Mouse (Mus musculus) limb, embryonic 12.5 days (tissue): ENCODE measurements at regions not wholly inside any gene's neighbourhood (a gene's known extent, or its start where the extent isn't known, plus 50 kb on each side); places are given as distances from the start of the nearest gene placed in this dataset.

Source experiments
- ATAC-seq: fragments of 200-750 bp; cut with Nextera tagmentation; 2 replicates; pipeline ENCODE4 v1.8.0; 2017; ENCODE audit warnings: low read depth, moderate TSS enrichment; ENCODE audit not compliant: insufficient number of reproducible peaks, insufficient read depth, low FRiP score, low TSS enrichment
- H3K27ac ChIP-seq: fragments of 300-500 bp; sonication (generic); 2 replicates; pipeline ENCODE4 v1.5.1; 2016; ENCODE audit warnings: mild to moderate bottlenecking, moderate library complexity
- H3K27me3 ChIP-seq: fragments of 300-500 bp; sonication (generic); 2 replicates; pipeline ENCODE4 v1.6.1; 2016; ENCODE audit warnings: mild to moderate bottlenecking, moderate library complexity
- H3K36me3 ChIP-seq: fragments of 300-500 bp; sonication (generic); 2 replicates; pipeline ENCODE4 v1.6.1; 2016; ENCODE audit warnings: mild to moderate bottlenecking, moderate library complexity
- H3K4me1 ChIP-seq: fragments of 300-500 bp; sonication (generic); replicated peaks from 2 replicates; pipeline ENCODE4 v1.6.1; 2016
- H3K4me2 ChIP-seq: fragments of 300-500 bp; sonication (generic); 2 replicates; pipeline ENCODE4 v1.6.1; 2016; ENCODE audit warnings: mild to moderate bottlenecking, moderate library complexity
- H3K4me3 ChIP-seq: fragments of 300-500 bp; sonication (generic); replicated peaks from 2 replicates; pipeline ENCODE4 v1.5.1; 2016; ENCODE audit warnings: mild to moderate bottlenecking
- H3K9ac ChIP-seq: fragments of 300-500 bp; sonication (generic); replicated peaks from 2 replicates; pipeline ENCODE4 v1.6.1; 2016; ENCODE audit warnings: mild to moderate bottlenecking, moderate library complexity
- H3K9me3 ChIP-seq: fragments of 300-500 bp; sonication (generic); 2 replicates; pipeline ENCODE4 v1.6.1; 2016; ENCODE audit warnings: mild to moderate bottlenecking, moderate library complexity
- WGBS: fragments of 180-500 bp; shearing (Covaris S2); methylation state at CpG from one replicate; pipeline ENCODE4 v1.1.7; 2016; 5-methylcytosine and 5-hydroxymethylcytosine counted together

GRCm38 (mm10) chr13:44061286-44061685 lies 276.7 kb downstream of the Cd83 start:
- 90% methylated on average over 4 of the region's 4 CpGs for WGBS
- Histone ChIP-seq H3K4me2 (no peak overlapping the region), H3K27me3 (no peaks in the 10 kb centered on the region), H3K4me3 (no peak overlapping the region), H3K9ac (no peak overlapping the region), H3K4me1 (peaks cover 19% of the 10 kb centered on the region), H3K9me3 (no peaks in the 10 kb centered on the region), H3K27ac (no peak overlapping the region), H3K36me3 (no peaks in the 10 kb centered on the region)
- ATAC-seq, result no peak

GRCm38 (mm10) chr13:44061721-44062300 lies 277.2 kb downstream of the Cd83 start:
- no peak overlapping the region for H3K27ac ChIP-seq

DNA sequence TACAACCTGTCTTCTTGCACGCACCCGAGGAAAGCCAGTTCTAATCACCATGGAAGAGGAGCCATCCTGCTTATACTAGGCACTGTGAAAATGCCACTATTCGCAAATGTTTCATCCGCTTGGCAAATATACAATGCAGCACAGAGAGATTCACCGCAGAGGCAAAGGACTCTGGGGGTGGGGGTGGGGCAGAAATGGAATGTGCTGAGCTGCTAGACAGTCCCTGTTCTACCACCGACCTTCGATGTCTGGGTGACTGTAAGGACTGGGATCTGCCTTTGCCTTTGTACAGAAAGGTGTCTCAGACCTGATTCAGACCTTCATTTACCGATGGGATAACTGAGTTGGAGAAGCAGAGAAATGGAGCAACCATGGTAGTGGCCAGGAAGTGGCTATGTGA lies 278.7 kb downstream of the Cd83 start:
- Histone ChIP-seq H3K4me3 (no peak overlapping the region), H3K9me3 (no peaks in the 10 kb centered on the region), H3K9ac (no peak overlapping the region), H3K4me1 (peaks cover 19% of the 10 kb centered on the region), H3K36me3 (no peaks in the 10 kb centered on the region), H3K4me2 (no peak overlapping the region), H3K27me3 (no peaks in the 10 kb centered on the region), H3K27ac (no peak overlapping the region)
- ATAC-seq, result no peak
- WGBS, result 87% methylated on average over 8 of the region's 8 CpGs

More at GRCm38 (mm10) chr13:44061721-44062300, 277.2 kb downstream of the Cd83 start:
- H3K9me3 ChIP-seq, result no peaks in the 10 kb centered on the region
- no peak overlapping the region for H3K4me2 ChIP-seq
- ATAC-seq, result no peak
- no peak overlapping the region for H3K4me3 ChIP-seq
- H3K27me3 ChIP-seq, result no peaks in the 10 kb centered on the region
- H3K36me3 ChIP-seq, result no peaks in the 10 kb centered on the region
- H3K4me1 ChIP-seq, result peaks cover 15% of the 10 kb centered on the region
- no peak overlapping the region for H3K9ac ChIP-seq
- 52% methylated on average over 7 of the region's 7 CpGs for WGBS

GRCm38 (mm10) chr13:44064026-44064425 lies 279.5 kb downstream of the Cd83 start:
- peaks cover 19% of the 10 kb centered on the region for H3K4me1 ChIP-seq
- no peak overlapping the region for H3K4me2 ChIP-seq
- 80% methylated on average over 3 of the region's 3 CpGs for WGBS
- H3K36me3 ChIP-seq, result no peaks in the 10 kb centered on the region
- H3K9me3 ChIP-seq, result no peaks in the 10 kb centered on the region
- no peak overlapping the region for H3K4me3 ChIP-seq
- no peak overlapping the region for H3K27ac ChIP-seq
- ATAC-seq, result no peak
- H3K9ac ChIP-seq, result no peak overlapping the region
- H3K27me3 ChIP-seq, result no peaks in the 10 kb centered on the region

- no peak for ATAC-seq
- H3K9ac ChIP-seq, result no peak overlapping the region
- no peak overlapping the region for H3K4me3 ChIP-seq
- H3K36me3 ChIP-seq, result no peaks in the 10 kb centered on the region
- no peak overlapping the region for H3K4me2 ChIP-seq
- no peaks in the 10 kb centered on the region for H3K27me3 ChIP-seq
- WGBS, result 55% methylated on average over 13 of the region's 13 CpGs
- H3K27ac ChIP-seq, result no peak overlapping the region
- no peaks in the 10 kb centered on the region for H3K9me3 ChIP-seq
- H3K4me1 ChIP-seq, result peaks cover 19% of the 10 kb centered on the region
These were observed 281.2 kb downstream of the Cd83 start for GRCm38 (mm10) chr13:44065741-44066185.

- no peaks in the 10 kb centered on the region for H3K9me3 ChIP-seq
- no peak overlapping the region for H3K4me2 ChIP-seq
- no peak for ATAC-seq
- H3K36me3 ChIP-seq, result no peaks in the 10 kb centered on the region
- no peak overlapping the region for H3K4me3 ChIP-seq
- H3K27me3 ChIP-seq, result no peaks in the 10 kb centered on the region
- peaks cover 13% of the 10 kb centered on the region for H3K4me1 ChIP-seq
- 62% methylated on average over 2 of the region's 2 CpGs for WGBS
- H3K27ac ChIP-seq, result no peak overlapping the region
- no peak overlapping the region for H3K9ac ChIP-seq
These were observed 282.7 kb downstream of the Cd83 start for GRCm38 (mm10) chr13:44067244-44067643.

DNA sequence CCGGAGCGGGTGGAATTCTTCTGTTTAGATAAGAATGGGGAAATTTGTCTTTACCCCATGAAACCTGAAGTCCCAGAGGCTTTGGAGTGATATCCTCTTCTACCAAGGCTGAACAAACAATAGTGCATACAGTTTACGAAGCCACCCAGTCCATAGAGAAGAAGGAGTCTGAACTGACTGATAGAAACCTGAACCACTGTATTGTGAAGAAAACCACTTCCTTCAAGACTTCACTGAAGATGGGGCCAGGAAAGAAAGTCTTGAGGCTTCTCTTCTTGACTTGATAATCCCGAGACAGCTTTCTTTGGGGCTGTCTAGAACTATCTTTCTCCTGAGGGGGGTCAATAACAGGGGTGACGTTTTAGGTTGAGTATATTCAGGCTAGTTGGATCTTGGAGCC lies 284.4 kb downstream of the Cd83 start:
- H3K27me3 ChIP-seq, result 0 out of 2 replicates have a peak, but pooled peaks cover 2% of the 10 kb centered on the region
- H3K4me1 ChIP-seq, result peaks cover 11% of the 10 kb centered on the region; the same call in 1 of the 2 replicates

DNA sequence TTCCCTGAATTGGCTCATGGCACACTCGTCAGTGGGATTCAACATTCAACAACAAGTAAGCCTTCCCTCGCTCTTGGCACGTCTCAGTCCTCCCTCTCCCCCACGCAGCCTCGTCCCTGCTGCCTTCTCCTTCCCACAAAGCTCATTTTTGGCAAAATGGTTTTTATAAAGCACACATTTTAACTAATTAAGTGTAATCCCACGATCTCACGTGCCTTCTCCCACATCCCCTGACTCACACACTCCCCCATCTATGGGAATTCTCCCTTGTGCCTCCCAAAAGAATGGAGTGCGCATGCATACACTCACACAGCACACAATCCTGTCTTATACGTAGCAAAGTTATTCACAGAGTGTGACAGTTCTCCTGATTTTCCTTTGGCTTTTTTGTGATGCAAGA lies 288.5 kb downstream of the Cd83 start:
- Histone ChIP-seq H3K9ac (no peak overlapping the region), H3K4me1 (no peaks in the 10 kb centered on the region)

More for the DNA sequence above, 284.4 kb downstream of the Cd83 start:
- Histone ChIP-seq H3K9me3 (no peaks in the 10 kb centered on the region), H3K27ac (no peak overlapping the region), H3K9ac (no peak overlapping the region), H3K4me2 (no peak overlapping the region), H3K36me3 (no peaks in the 10 kb centered on the region), H3K4me3 (no peak overlapping the region)
- no peak for ATAC-seq
- 89% methylated on average over 5 of the region's 5 CpGs for WGBS

GRCm38 (mm10) chr13:44074172-44074571 lies 289.6 kb downstream of the Cd83 start:
- Histone ChIP-seq H3K4me1 (no peaks in the 10 kb centered on the region), H3K36me3 (no peaks in the 10 kb centered on the region), H3K27ac (no peak overlapping the region), H3K9ac (no peak overlapping the region), H3K9me3 (no peaks in the 10 kb centered on the region), H3K27me3 (0 out of 2 replicates have a peak, but pooled peaks cover 2% of the 10 kb centered on the region), H3K4me2 (no peak overlapping the region), H3K4me3 (no peak overlapping the region)
- ATAC-seq, result no peak
- WGBS, result 86% methylated on average over 9 of the region's 9 CpGs

More for the DNA sequence above, 288.5 kb downstream of the Cd83 start:
- Histone ChIP-seq H3K4me2 (no peak overlapping the region), H3K36me3 (no peaks in the 10 kb centered on the region), H3K9me3 (no peaks in the 10 kb centered on the region), H3K27me3 (0 out of 2 replicates have a peak, but pooled peaks cover 2% of the 10 kb centered on the region), H3K27ac (no peak overlapping the region), H3K4me3 (no peak overlapping the region)
- ATAC-seq, result no peak
- 86% methylated on average over 9 of the region's 9 CpGs for WGBS

DNA sequence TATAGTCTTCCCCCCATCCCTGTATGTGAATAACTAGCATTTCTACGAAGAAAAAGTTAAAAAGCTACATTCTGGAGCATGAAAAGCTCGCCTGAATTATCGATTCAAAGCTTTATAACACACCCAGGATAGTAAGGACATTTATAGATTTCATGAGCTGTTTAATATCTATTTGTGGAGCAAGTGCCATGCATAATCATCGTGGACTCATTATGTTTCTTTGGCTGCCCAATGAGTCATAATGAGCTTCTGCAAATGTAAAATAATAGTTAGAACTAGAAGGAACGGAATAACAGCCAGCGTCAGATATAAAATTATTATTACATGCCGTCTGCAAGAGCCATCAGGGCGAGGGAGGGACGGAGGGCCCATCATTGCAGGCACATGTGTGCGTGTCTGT lies 292.4 kb downstream of the Cd83 start:
- H3K36me3 ChIP-seq, result no peaks in the 10 kb centered on the region
- peaks cover 4% of the 10 kb centered on the region; the same call in 1 of the 2 replicates for H3K9me3 ChIP-seq
- H3K4me1 ChIP-seq, result no peaks in the 10 kb centered on the region
- ATAC-seq, result no peak
- no peak overlapping the region for H3K27ac ChIP-seq
- no peak overlapping the region for H3K4me3 ChIP-seq
- WGBS, result 88% methylated on average over 10 of the region's 10 CpGs
- no peak overlapping the region for H3K4me2 ChIP-seq
- H3K9ac ChIP-seq, result no peak overlapping the region
- H3K27me3 ChIP-seq, result 0 out of 2 replicates have a peak, but pooled peaks cover 2% of the 10 kb centered on the region

DNA sequence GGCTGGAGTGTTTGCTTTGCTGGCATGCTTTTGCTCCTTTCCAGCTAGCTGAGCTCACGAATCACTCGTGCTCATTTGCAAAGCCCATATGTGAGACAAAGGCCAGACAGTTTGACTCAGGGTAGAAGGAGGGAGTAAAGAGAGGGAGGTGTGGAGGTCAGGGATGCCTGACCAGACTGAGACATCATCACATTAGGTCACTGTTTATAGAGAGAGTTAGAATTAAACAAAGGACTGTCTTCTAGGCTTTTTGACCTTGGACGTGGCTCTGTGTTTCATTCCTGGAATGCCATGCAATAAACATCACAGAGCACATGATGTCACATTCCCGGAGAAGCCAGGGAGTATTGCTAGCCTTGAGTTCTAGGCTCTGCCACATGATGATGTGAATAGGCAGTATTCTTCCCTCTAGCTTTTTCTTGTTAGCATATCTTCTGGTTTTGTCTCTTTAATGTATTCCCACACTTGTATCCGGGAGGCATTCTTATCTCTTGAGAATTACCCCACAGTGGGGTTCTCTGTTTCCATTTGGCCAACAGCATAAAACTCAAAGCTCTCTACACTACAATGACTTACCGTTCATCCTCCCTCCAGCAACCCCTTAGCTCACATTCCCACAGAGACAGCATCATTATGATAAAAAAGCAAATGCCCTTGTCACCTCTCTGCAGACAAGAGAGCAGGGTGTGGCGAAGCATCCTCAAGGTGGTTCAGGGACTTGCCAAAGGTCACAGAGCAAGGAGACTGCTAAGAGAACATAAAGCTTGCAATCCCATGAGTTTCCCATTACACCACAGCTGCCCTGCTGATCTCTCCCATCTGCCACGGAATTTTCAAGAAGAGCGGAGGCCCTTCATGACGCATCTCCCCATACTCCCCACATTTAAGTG lies 301.3 kb downstream of the Cd83 start:
- H3K9ac ChIP-seq, result no peak overlapping the region
- H3K4me3 ChIP-seq, result no peak overlapping the region
- H3K36me3 ChIP-seq, result no peaks in the 10 kb centered on the region
- peaks cover 4% of the 10 kb centered on the region; the same call in 1 of the 2 replicates for H3K9me3 ChIP-seq
- no peak overlapping the region for H3K4me2 ChIP-seq
- no peak overlapping the region for H3K27ac ChIP-seq
- no peaks in the 10 kb centered on the region for H3K27me3 ChIP-seq
- WGBS, result 65% methylated on average over 10 of the region's 10 CpGs
- no peaks in the 10 kb centered on the region for H3K4me1 ChIP-seq
- ATAC-seq, result no peak
